25 mouse cellular contexts compared by ENCODE assay signal in the genomic region with DNA sequence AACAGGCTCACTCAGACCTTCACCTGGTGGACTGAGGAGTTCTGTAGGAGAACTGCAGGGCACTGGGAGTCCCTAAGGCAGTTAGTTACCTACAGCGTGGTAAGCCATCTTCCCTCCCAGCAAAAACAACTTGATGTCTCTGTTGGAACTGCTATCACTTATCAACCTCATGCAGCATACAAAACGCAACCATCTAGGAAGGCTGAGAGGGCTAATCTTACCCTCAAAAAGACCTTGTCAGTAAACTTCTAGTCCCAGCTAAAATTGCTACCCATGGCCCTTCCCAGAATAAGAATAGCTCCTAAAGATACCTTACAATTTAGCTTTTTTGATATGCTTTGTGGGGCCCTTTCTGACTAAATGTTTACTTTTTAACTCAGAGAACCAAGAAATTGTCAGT.
A peak's percentile ranks its signal among the peaks of the same experiment; 100 is the strongest.
DNase-seq lines count a peak whose midpoint lies in the region; ATAC-seq and TF ChIP-seq lines count a peak whose summit lies in the region.
"Had no signal": no experiment of that assay in that cellular context is flagged by ENCODE, and none has a peak within 500 bp of the region (broad histone marks: within the 10 kb centered on the region; RNA-seq: fewer than 3 reads in every experiment).

No protein-coding gene starts in this region.

- H3K4me2 ChIP-seq in intestine, embryonic 16.5 days (ENCODE audit: low read depth, low read length), result no peak overlapping the region
- peak overlapping the region; percentile 52 for H3K4me2 ChIP-seq in liver, embryonic 15.5 days
- H3K4me2 ChIP-seq: embryonic facial prominence, embryonic 13.5 days; forebrain, embryonic 15.5 days; hindbrain, embryonic 14.5 days; lung, embryonic 15.5 days; midbrain, embryonic 13.5 days; neural tube, embryonic 12.5 days had no signal

- peak; percentile 18 for DNase-seq in heart, adult 11 months
- no peak for DNase-seq in heart, embryonic 10.5 days (ENCODE audit: low spot score)
- no peak for DNase-seq in embryo, embryonic 10 days (ENCODE audit: low spot score)
- DNase-seq in urinary bladder, postnatal 4 days (ENCODE audit: low spot score in 2 of 2), result no peak
- no peak for DNase-seq in adrenal gland, postnatal 14 days
- DNase-seq: cerebellum, adult 18-20 months; cerebellum, postnatal 14 days; embryo, embryonic 11 days; gastrocnemius, postnatal 25 days; heart, adult 2 months; kidney, postnatal 4 days; lung, postnatal 4 days; right cerebral cortex, postnatal 25 days; thymus, postnatal 25 days had no signal

- H3K27me3 ChIP-seq in heart, embryonic 10.5 days (ENCODE audit: insufficient read depth, poor library complexity, severe bottlenecking), result no peaks in the 10 kb centered on the region
- no peaks in the 10 kb centered on the region for H3K27me3 ChIP-seq in intestine, embryonic 16.5 days (replicated peaks; ENCODE audit: control insufficient read depth, insufficient read depth, low read length)
- H3K27me3 ChIP-seq in liver, embryonic 15.5 days, result no peaks in the 10 kb centered on the region
- H3K27me3 ChIP-seq: embryonic facial prominence, embryonic 13.5 days; forebrain, embryonic 15.5 days; lung, embryonic 15.5 days; midbrain, embryonic 13.5 days; neural tube, embryonic 12.5 days had no signal

- no peaks in the 10 kb centered on the region for H3K36me3 ChIP-seq in heart, embryonic 10.5 days
- no peaks in the 10 kb centered on the region for H3K36me3 ChIP-seq in intestine, embryonic 16.5 days (ENCODE audit: control insufficient read depth, insufficient read depth, low read length)
- no peaks in the 10 kb centered on the region for H3K36me3 ChIP-seq in liver, embryonic 15.5 days (replicated peaks)
- H3K36me3 ChIP-seq: embryonic facial prominence, embryonic 13.5 days; forebrain, embryonic 15.5 days; lung, embryonic 15.5 days; midbrain, embryonic 13.5 days; neural tube, embryonic 12.5 days had no signal

- 0 out of 2 replicates have a peak, but pooled peaks have one; percentile 13 for ATAC-seq in intestine, embryonic 16.5 days
- peak; percentile 88 for ATAC-seq in liver, embryonic 15.5 days (ENCODE audit: insufficient read depth)
- ATAC-seq: forebrain, embryonic 15.5 days; inflammation-experienced regulatory T-cells, adult 6 months; midbrain, embryonic 13.5 days had no signal

- no peak overlapping the region for H3K27ac ChIP-seq in heart, embryonic 10.5 days
- peak overlapping the region; percentile 22; the same call in 1 of the 2 replicates for H3K27ac ChIP-seq in bone marrow, adult 2 months (ENCODE audit: control insufficient read depth, insufficient read depth, low read depth, low read length, poor library complexity)
- no peak overlapping the region for H3K27ac ChIP-seq in intestine, embryonic 16.5 days (ENCODE audit: low read length)
- peak overlapping the region; percentile 90 for H3K27ac ChIP-seq in liver, embryonic 15.5 days (replicated peaks)
- H3K27ac ChIP-seq: embryonic facial prominence, embryonic 13.5 days; forebrain, embryonic 15.5 days; heart, adult 2 months; hindbrain, embryonic 14.5 days; left cerebral cortex, adult 2 months; lung, embryonic 15.5 days; midbrain, embryonic 13.5 days; neural tube, embryonic 12.5 days had no signal

- no peaks in the 10 kb centered on the region for H3K9me3 ChIP-seq in heart, embryonic 10.5 days
- H3K9me3 ChIP-seq in intestine, embryonic 16.5 days (ENCODE audit: control insufficient read depth, low read length), result no peaks in the 10 kb centered on the region
- no peaks in the 10 kb centered on the region for H3K9me3 ChIP-seq in liver, embryonic 15.5 days (replicated peaks)
- H3K9me3 ChIP-seq: embryonic facial prominence, embryonic 13.5 days; forebrain, embryonic 15.5 days; lung, embryonic 15.5 days; midbrain, embryonic 13.5 days; neural tube, embryonic 12.5 days had no signal

- 53% methylated on average over 2 of the region's 2 CpGs for WGBS in heart, embryonic 10.5 days
- 72% methylated on average over 2 of the region's 2 CpGs for WGBS in bone marrow, adult 2 months
- WGBS in intestine, embryonic 16.5 days, result 74% methylated on average over 2 of the region's 2 CpGs
- 21% methylated on average over 2 of the region's 2 CpGs for WGBS in liver, embryonic 15.5 days (ENCODE audit: insufficient replicate concordance)

- H3K4me1 ChIP-seq in heart, embryonic 10.5 days, result peaks cover 25% of the 10 kb centered on the region
- no peaks in the 10 kb centered on the region for H3K4me1 ChIP-seq in bone marrow, adult 2 months (ENCODE audit: control insufficient read depth, insufficient read depth, low read length)
- 0 out of 2 replicates have a peak, but pooled peaks cover 3% of the 10 kb centered on the region for H3K4me1 ChIP-seq in intestine, embryonic 16.5 days (ENCODE audit: control insufficient read depth, insufficient read depth, low read length)
- H3K4me1 ChIP-seq in liver, embryonic 15.5 days (replicated peaks), result peaks cover 67% of the 10 kb centered on the region

- no peak overlapping the region for H3K4me3 ChIP-seq in heart, embryonic 10.5 days
- no peak overlapping the region for H3K4me3 ChIP-seq in bone marrow, adult 2 months (replicated peaks; ENCODE audit: control insufficient read depth, low read depth, low read length)
- H3K4me3 ChIP-seq in intestine, embryonic 16.5 days (ENCODE audit: low read length), result no peak overlapping the region
- H3K4me3 ChIP-seq in liver, embryonic 15.5 days (replicated peaks), result 0 out of 2 replicates have a peak overlapping the region, but pooled peaks have one; percentile 9
- H3K4me3 ChIP-seq: embryonic facial prominence, embryonic 13.5 days; forebrain, embryonic 15.5 days; heart, adult 2 months; left cerebral cortex, adult 2 months; lung, embryonic 15.5 days; midbrain, embryonic 13.5 days; neural tube, embryonic 12.5 days had no signal

- TF ChIP-seq CTCF in bone marrow, adult 2 months (IDR thresholded peaks at IDR 0.05; ENCODE audit: control insufficient read depth, insufficient read depth, low read length), result no peak

- TF ChIP-seq POLR2A in bone marrow, adult 2 months (IDR thresholded peaks at IDR 0.05; ENCODE audit: borderline replicate concordance, control insufficient read depth, low read depth, low read length), result no peak

- H3K9ac ChIP-seq in intestine, embryonic 16.5 days (ENCODE audit: low read depth, low read length), result no peak overlapping the region
- H3K9ac ChIP-seq in liver, embryonic 15.5 days, result 0 out of 2 replicates have a peak overlapping the region, but pooled peaks have one; percentile 10
- H3K9ac ChIP-seq: embryonic facial prominence, embryonic 13.5 days; forebrain, embryonic 15.5 days; hindbrain, embryonic 14.5 days; lung, embryonic 15.5 days; midbrain, embryonic 13.5 days; neural tube, embryonic 12.5 days had no signal

Comparison
In these comparisons a context has a peak if more than half of its experiments do, and no peak if none do; other contexts are left out.
1. H3K27ac ChIP-seq: peak in bone marrow, adult 2 months (single experiment) and liver, embryonic 15.5 days (single experiment); none in heart, embryonic 10.5 days (single experiment) and intestine, embryonic 16.5 days (single experiment).